Mouse (Mus musculus) limb, embryonic 11.5 days (tissue): ENCODE results near the gene C1qc. TPM values are rescaled to one million over a fixed set of nuclear protein-coding genes. Genes with fewer than 3 reads are reported as not detected.

Experiments used
- ATAC-seq: fragments of 200-750 bp; cut with Nextera tagmentation; 2 replicates; pipeline ENCODE4 v1.8.0; 2017; ENCODE audit warnings: low read depth; ENCODE audit not compliant: insufficient number of reproducible peaks, low FRiP score, low TSS enrichment
- DNase-seq: peaks from one replicate; pipeline ENCODE4 v3.0.0-alpha.2; 2015; ENCODE audit warnings: low spot score
- H3K27ac ChIP-seq: fragments of 300-500 bp; sonication (generic); replicated peaks from 2 replicates; pipeline ENCODE4 v1.5.1; 2014; ENCODE audit warnings: low read depth, mild to moderate bottlenecking, low read length
- H3K27me3 ChIP-seq: fragments of 300-500 bp; sonication (generic); 2 replicates; pipeline ENCODE4 v1.6.1; 2014; ENCODE audit warnings: mild to moderate bottlenecking, low read length, mixed read lengths; ENCODE audit not compliant: control insufficient read depth, insufficient read depth
- H3K36me3 ChIP-seq: fragments of 300-500 bp; sonication (generic); 2 replicates; pipeline ENCODE4 v1.6.1; 2014; ENCODE audit warnings: mild to moderate bottlenecking, low read length, moderate library complexity, mixed read lengths; ENCODE audit not compliant: control insufficient read depth, insufficient read depth
- H3K4me1 ChIP-seq: fragments of 300-500 bp; sonication (generic); 2 replicates; pipeline ENCODE4 v1.6.1; 2014; ENCODE audit warnings: low read length, mixed read lengths; ENCODE audit not compliant: control insufficient read depth, insufficient read depth
- H3K4me2 ChIP-seq: fragments of 300-500 bp; sonication (generic); 2 replicates; pipeline ENCODE4 v1.6.1; 2014; ENCODE audit warnings: low read depth, mild to moderate bottlenecking, moderate library complexity; ENCODE audit not compliant: severe bottlenecking
- H3K4me3 ChIP-seq: fragments of 300-500 bp; sonication (generic); 2 replicates; pipeline ENCODE4 v1.5.1; 2014; ENCODE audit warnings: low read depth, low read length
- H3K9ac ChIP-seq: fragments of 300-500 bp; sonication (generic); 2 replicates; pipeline ENCODE4 v1.6.1; 2014; ENCODE audit warnings: mild to moderate bottlenecking, low read length
- H3K9me3 ChIP-seq: fragments of 300-500 bp; sonication (generic); 2 replicates; pipeline ENCODE4 v1.6.1; 2016; ENCODE audit warnings: low read length; ENCODE audit not compliant: control insufficient read depth
- WGBS: fragments of 180-500 bp; shearing (Covaris S2); extraction: QIAGEN DNeasy Blood & Tissue Kit; methylation state at CpG from one replicate; pipeline ENCODE4 v1.1.7; 2014; 5-methylcytosine and 5-hydroxymethylcytosine counted together
- polyA plus RNA-seq: library from polyadenylated mRNA; unstranded; fragments of >200 nt; fragmentation: Nextera tagmentation; extraction: Ambion mirVana; gene quantifications from 2 replicates; pipeline ENCODE4 v1.2.1, GENCODE M21; 2014

C1qc gene
- 6.3 and 9.3 TPM in 2 replicates for polyA plus RNA-seq

DNA sequence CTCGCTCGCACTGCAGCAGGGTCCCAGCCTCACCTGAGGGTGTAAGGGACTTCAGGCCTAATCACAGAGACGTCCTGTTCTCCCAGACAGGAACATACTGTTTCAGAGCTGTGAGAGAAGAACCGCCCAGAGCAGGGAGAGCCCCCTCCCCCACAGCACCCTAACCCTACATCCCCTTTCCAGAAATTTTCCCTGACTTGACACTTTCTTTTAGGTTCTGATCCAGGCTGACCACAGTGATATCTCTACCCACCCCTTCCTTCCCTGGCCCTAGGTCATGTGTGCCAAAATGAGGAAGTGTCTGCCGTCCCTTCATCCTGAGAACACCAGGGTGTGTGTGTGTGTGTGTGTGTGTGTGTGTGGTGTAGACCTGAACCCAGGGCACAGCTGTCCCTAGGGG lies at the start of gene C1qc:
TSS of gene C1qc (minus strand) at position 255 of the 400 bp plus-strand sequence.
- H3K9me3 ChIP-seq: no peaks in the 10 kb centered on the region
- peaks cover 20% of the 10 kb centered on the region for H3K27me3 ChIP-seq
- ATAC-seq (no peak), DNase-seq (no peak)
- H3K4me2 ChIP-seq: no peak within 1 kb of the TSS
- H3K27ac ChIP-seq: no peak within 1 kb of the TSS
- no peaks in the 10 kb centered on the region for H3K36me3 ChIP-seq
- 0 out of 2 replicates have a peak, but pooled peaks cover 3% of the 10 kb centered on the region for H3K4me1 ChIP-seq
- H3K9ac ChIP-seq: no peak within 1 kb of the TSS
- no peak within 1 kb of the TSS for H3K4me3 ChIP-seq
- 65% methylated on average over 5 of the region's 5 CpGs for WGBS

DNA sequence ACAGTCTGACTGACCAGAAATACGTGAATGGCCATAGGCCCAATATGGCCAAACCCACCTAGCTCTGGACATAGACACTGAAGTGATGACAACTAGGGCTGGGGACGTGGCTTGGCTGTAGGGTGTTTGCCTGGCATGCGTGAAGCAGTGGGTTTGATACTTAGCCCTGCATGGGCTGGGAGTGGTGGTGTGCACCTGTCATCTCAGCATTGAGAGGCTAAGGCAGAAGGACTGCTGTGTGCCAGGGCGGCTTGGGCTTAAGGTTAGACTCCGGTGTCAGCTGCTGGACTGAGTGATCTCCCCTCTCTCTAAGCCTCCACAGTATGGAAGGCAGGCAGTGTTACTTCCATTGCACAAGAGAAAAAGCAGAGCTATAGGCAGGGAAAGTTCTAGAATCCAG lies 45.1 kb upstream of the C1qc start:
- no peak overlapping the region for H3K4me2 ChIP-seq
- no peaks in the 10 kb centered on the region for H3K36me3 ChIP-seq
- ATAC-seq: no peak
- WGBS: 89% methylated on average over 5 of the region's 5 CpGs
- H3K27me3 ChIP-seq: no peaks in the 10 kb centered on the region
- DNase-seq: no peak
- H3K4me3 ChIP-seq: no peak overlapping the region
- peaks cover 3% of the 10 kb centered on the region; the same call in 1 of the 2 replicates for H3K4me1 ChIP-seq
- no peak overlapping the region for H3K9ac ChIP-seq
- no peaks in the 10 kb centered on the region for H3K9me3 ChIP-seq
- no peak overlapping the region for H3K27ac ChIP-seq

DNA sequence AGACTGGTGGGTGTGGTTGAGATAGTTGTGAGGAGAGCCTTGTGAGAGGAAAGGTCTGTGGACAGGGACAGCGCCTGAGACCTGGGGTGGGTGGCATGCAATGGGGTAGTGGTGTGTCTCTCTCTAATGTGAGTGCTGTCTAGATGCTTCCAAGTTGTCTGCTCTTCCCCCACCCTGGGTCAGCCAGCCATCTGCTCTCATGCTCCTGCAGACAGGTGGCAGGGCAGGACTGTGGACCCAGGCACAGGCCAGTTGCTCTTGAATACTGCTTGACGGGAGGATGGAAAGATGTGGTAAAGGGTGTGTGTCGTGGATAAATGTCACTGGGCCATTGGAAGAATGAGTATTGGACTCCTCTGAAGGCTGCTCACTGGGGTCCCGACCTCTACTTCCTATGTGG lies 44.5 kb upstream of the C1qc start:
- WGBS: 70% methylated on average over 4 of the region's 4 CpGs
- H3K4me3 ChIP-seq: no peak overlapping the region
- no peak overlapping the region for H3K9ac ChIP-seq
- no peaks in the 10 kb centered on the region for H3K27me3 ChIP-seq
- H3K4me2 ChIP-seq: no peak overlapping the region
- DNase-seq: no peak
- H3K36me3 ChIP-seq: no peaks in the 10 kb centered on the region
- no peak overlapping the region for H3K27ac ChIP-seq
- no peak for ATAC-seq
- H3K9me3 ChIP-seq: no peaks in the 10 kb centered on the region
- H3K4me1 ChIP-seq: no peaks in the 10 kb centered on the region

DNA sequence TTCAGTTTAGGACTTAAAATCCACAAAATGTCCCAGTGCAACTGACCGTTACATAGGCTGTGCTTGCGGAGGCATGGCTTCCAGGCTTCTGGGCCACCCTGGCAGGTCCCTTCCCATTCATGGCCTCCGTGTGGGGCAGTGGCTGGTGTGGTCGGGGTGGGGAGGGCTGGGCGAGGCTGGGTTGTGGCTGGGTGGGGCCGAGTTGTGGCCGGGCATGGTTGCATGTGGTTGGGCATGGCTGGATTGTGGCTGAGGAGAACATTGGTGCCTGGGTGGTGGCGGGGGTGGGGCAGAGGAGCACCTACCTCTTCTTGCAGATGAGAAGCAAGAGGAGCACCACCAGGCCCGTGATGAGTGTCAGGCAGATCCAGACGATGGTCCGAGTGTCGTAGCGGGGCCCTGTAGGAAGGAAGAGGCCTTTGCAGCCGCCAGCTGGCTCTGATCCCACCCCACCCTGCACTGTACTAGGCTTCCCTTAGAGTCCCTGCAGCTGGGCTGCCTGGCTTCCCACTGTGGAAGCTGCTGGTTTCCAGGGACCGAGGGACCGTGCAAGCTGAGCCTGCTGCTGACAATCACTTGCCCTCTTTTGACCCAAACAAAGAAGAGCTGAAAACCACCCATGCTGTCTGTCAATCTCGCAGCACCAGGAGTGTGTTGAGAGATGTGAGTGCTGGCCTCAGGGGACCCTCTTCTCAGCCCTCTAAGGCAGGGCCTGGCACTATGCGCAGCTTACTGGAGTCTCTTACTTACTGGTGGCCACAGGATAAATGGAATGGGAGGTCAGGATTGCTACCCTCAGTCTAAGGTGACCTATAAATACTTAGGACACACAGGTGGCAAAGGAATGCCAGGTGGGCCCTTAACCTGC lies 42.1 kb upstream of the C1qc start:
- Histone ChIP-seq H3K4me3 (no peak overlapping the region), H3K4me1 (no peaks in the 10 kb centered on the region), H3K4me2 (no peak overlapping the region), H3K27ac (no peak overlapping the region), H3K36me3 (no peaks in the 10 kb centered on the region), H3K9me3 (no peaks in the 10 kb centered on the region), H3K9ac (no peak overlapping the region), H3K27me3 (no peaks in the 10 kb centered on the region)
- no peak for DNase-seq
- 65% methylated on average over 18 of the region's 18 CpGs for WGBS
- no peak for ATAC-seq

DNA sequence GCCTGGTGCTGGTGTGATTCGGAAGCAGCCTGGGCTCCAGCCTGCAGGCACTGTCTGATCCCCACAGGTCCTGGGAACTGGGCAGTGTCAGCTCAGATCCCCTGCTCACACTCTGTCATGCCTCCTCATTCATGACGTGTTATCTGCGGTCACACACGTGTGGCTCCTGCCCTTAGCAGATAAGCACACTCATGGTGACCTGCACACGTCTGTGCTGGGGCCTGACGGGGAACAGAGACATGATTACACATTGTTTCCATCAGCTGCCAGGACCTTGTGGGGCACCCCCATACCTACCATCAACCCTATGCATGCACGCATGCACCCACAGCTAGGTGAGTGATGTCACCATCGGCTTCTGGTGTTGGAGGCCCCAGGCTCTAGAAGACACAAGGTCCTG lies 37.6 kb upstream of the C1qc start:
- WGBS: 84% methylated on average over 8 of the region's 8 CpGs
- DNase-seq (no peak), ATAC-seq (no peak)
- Histone ChIP-seq H3K4me3 (no peak overlapping the region), H3K9me3 (no peaks in the 10 kb centered on the region), H3K9ac (no peak overlapping the region), H3K36me3 (no peaks in the 10 kb centered on the region), H3K27me3 (peaks cover 5% of the 10 kb centered on the region; the same call in 1 of the 2 replicates), H3K27ac (no peak overlapping the region), H3K4me2 (no peak overlapping the region), H3K4me1 (no peaks in the 10 kb centered on the region)

DNA sequence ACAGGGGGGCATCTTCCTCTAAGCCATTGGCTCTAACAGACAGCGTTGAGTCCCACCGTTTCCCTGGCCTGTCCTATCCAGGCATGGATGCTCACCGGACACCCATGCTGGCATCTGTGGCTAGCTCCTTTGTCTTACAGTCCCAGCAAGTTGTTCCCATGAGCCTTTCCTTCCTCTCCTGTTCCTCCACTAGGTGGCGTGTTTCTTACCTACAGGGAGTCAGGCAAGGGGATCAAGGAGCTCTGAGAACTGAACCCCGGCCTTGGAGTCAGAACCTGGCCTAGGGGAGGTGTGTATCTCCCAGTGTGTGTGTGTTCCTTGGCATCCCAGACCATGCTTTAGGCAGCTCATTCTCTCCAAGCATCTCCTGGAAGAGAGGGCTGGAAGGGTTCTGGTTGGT lies 36.1 kb upstream of the C1qc start:
- peaks cover 5% of the 10 kb centered on the region; the same call in 1 of the 2 replicates for H3K27me3 ChIP-seq
- no peak overlapping the region for H3K4me3 ChIP-seq
- H3K36me3 ChIP-seq: no peaks in the 10 kb centered on the region
- ATAC-seq (no peak), DNase-seq (peak; percentile 42)
- no peak overlapping the region for H3K27ac ChIP-seq
- no peaks in the 10 kb centered on the region for H3K4me1 ChIP-seq
- H3K4me2 ChIP-seq: no peak overlapping the region
- H3K9me3 ChIP-seq: no peaks in the 10 kb centered on the region
- H3K9ac ChIP-seq: no peak overlapping the region
- WGBS: 17% methylated on average over 5 of the region's 5 CpGs

DNA sequence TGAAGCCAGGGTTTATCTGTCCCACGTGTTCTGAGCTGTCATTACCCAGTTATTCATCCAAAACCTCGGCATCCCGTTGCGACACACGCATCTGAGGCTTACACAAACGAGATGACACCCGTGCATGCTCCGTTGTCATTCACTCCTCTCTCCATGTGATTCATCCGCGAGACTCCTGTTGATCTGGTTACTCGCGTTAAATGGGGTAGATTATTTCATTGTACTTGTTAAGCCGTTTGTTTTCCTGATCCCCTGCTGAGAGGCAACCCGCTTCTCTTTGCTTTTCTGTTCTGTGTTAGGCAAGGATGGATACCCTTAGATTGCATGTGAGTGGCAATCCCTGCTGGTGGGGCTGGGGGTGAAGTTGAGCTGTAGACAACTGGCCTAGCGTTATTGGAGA lies 32.9 kb upstream of the C1qc start:
- Histone ChIP-seq H3K4me2 (no peak overlapping the region), H3K4me3 (no peak overlapping the region), H3K27ac (no peak overlapping the region), H3K9me3 (no peaks in the 10 kb centered on the region), H3K9ac (no peak overlapping the region), H3K4me1 (no peaks in the 10 kb centered on the region), H3K36me3 (no peaks in the 10 kb centered on the region), H3K27me3 (peaks cover 5% of the 10 kb centered on the region; the same call in 1 of the 2 replicates)
- DNase-seq: no peak
- ATAC-seq: no peak
- WGBS: 27% methylated on average over 15 of the region's 15 CpGs

DNA sequence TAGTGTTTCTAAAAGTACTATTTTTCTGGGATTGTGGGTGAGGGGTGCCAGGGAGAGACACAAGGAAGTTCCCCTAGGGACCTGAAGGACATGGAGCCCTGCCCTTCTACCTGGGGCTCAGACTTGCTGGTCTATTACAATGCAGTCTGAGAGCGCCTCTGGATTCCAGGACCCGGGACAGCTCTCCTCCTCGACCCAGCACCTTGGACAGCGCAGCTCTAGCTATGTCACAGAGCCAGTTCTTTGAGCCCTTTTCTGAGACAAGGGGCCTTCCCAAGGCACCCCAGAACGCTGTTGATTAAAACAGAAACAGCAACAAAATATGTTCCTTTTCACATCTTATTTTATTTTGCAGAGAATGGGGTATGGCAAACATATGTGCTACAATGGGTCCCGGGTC lies 31.7 kb upstream of the C1qc start:
- WGBS: 7% methylated on average over 6 of the region's 6 CpGs

More for the DNA sequence above, 31.7 kb upstream of the C1qc start:
- H3K4me2 ChIP-seq: no peak overlapping the region
- H3K9me3 ChIP-seq: no peaks in the 10 kb centered on the region
- no peak overlapping the region for H3K27ac ChIP-seq
- no peaks in the 10 kb centered on the region for H3K36me3 ChIP-seq
- H3K9ac ChIP-seq: no peak overlapping the region
- H3K4me1 ChIP-seq: no peaks in the 10 kb centered on the region
- H3K4me3 ChIP-seq: no peak overlapping the region
- DNase-seq (peak; percentile 93), ATAC-seq (no peak)
- H3K27me3 ChIP-seq: peaks cover 5% of the 10 kb centered on the region; the same call in 1 of the 2 replicates
